Mouse (Mus musculus): ENCODE measurements at regions not wholly inside any gene's neighbourhood (a gene's known extent, or its start where the extent isn't known, plus 50 kb on each side); places are given as distances from the start of the nearest gene placed in this dataset.

GRCm38 (mm10) chr12:27670190-27670589 is 327.8 kb upstream of the Sox11 start:
- Histone ChIP-seq H3K4me3 (replicated peaks; ENCODE audit: extremely low read depth, low read depth, low read length) (no peak overlapping the region), H3K4me1 (ENCODE audit: control insufficient read depth, insufficient read depth, low read length) (no peaks in the 10 kb centered on the region)
- TF ChIP-seq POLR2A (IDR thresholded peaks at IDR 0.05; ENCODE audit: borderline replicate concordance, extremely low read depth, low read depth, low read length) (no peak), CTCF (IDR thresholded peaks at IDR 0.05; ENCODE audit: insufficient read depth, low read length) (no peak)
- DNase-seq: no peak
- WGBS: 70% methylated on average over 7 of the region's 7 CpGs

DNA sequence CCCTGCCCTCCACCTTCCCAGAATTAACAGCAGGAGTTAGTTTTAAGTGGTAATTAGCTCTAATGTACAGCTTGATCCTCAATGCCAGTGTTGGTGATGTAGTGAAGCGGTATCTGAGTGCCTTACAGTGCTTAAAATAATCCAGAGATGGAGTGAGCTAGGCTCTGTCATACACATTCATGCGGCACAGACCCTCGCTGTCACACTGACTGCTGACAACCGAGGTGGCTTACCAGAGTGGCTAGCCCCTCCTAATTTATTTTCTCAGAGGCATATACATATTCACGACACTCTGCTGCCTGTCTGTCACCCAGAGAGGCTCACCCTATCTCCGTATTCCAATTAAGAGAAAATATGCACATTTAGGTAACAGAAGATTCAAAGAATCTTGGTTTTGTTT is 327.2 kb upstream of the Sox11 start:
- Histone ChIP-seq H3K4me3 (replicated peaks; ENCODE audit: extremely low read depth, low read depth, low read length) (no peak overlapping the region), H3K4me1 (ENCODE audit: control insufficient read depth, insufficient read depth, low read length) (no peaks in the 10 kb centered on the region)
- TF ChIP-seq CTCF (IDR thresholded peaks at IDR 0.05; ENCODE audit: insufficient read depth, low read length) (no peak), POLR2A (IDR thresholded peaks at IDR 0.05; ENCODE audit: borderline replicate concordance, extremely low read depth, low read depth, low read length) (no peak)
- DNase-seq: no peak
- WGBS: 79% methylated on average over 6 of the region's 6 CpGs

- H3K4me3 ChIP-seq (replicated peaks; ENCODE audit: extremely low read depth, low read depth, low read length): no peak overlapping the region
- H3K4me1 ChIP-seq (ENCODE audit: control insufficient read depth, insufficient read depth, low read length): no peaks in the 10 kb centered on the region
- TF ChIP-seq POLR2A (IDR thresholded peaks at IDR 0.05; ENCODE audit: borderline replicate concordance, extremely low read depth, low read depth, low read length) (no peak), CTCF (IDR thresholded peaks at IDR 0.05; ENCODE audit: insufficient read depth, low read length) (no peak)
- WGBS: 69% methylated on average over 2 of the region's 2 CpGs
- no peak for DNase-seq
These were observed 324.1 kb upstream of the Sox11 start for GRCm38 (mm10) chr12:27666456-27666855.

DNA sequence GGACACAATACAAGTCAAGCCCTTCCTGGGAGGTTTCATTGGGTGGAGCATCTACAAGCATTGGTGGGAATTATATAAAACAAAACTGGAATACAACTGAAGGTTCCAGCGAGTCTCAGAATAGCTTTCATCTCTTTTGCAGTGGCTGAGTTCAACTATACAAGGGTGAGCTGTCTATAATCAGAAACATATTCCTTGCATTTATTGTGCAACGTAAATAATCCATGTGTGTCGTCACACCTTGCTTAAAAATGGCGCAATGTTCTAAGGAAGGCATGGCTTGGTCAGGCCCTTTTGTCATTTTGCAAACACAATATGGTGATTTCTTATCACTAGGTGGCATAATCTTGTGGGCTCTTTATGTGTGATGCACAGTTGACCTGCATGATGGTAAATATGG is 320.8 kb upstream of the Sox11 start:
- TF ChIP-seq CTCF (IDR thresholded peaks at IDR 0.05; ENCODE audit: insufficient read depth, low read length): no peak
- no peak for TF ChIP-seq POLR2A (IDR thresholded peaks at IDR 0.05; ENCODE audit: borderline replicate concordance, extremely low read depth, low read depth, low read length)
- 91% methylated on average over 4 of the region's 4 CpGs for whole genome bisulfite sequencing

DNA sequence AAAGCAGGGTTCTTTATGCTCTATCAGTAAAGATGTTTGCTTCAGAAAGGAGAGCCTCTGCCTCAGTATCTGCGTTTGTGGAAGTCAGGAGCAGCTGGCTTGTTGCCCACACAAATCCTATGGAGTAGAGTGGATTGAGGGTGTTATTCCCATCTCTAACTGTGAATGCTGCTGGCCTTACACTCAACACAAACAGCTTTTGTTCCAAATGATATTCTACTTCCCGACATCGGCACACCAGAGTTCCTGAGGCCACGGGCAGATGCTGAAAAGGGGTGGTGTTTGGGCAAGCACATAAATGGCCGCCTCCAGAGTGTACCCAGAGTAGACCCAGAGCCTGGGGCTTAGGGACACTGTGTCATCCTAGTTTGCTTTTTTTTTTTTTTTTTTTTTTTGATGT is 320.3 kb upstream of the Sox11 start:
- TF ChIP-seq POLR2A (IDR thresholded peaks at IDR 0.05; ENCODE audit: borderline replicate concordance, extremely low read depth, low read depth, low read length): no peak
- TF ChIP-seq CTCF (IDR thresholded peaks at IDR 0.05; ENCODE audit: insufficient read depth, low read length): no peak
- no peaks in the 10 kb centered on the region for H3K4me1 ChIP-seq (ENCODE audit: control insufficient read depth, insufficient read depth, low read length)
- no peak for DNase-seq
- H3K4me3 ChIP-seq (replicated peaks; ENCODE audit: extremely low read depth, low read depth, low read length): no peak overlapping the region
- WGBS: 82% methylated on average over 5 of the region's 5 CpGs

More for the DNA sequence above, 320.8 kb upstream of the Sox11 start:
- H3K4me1 ChIP-seq (ENCODE audit: control insufficient read depth, insufficient read depth, low read length): no peaks in the 10 kb centered on the region
- H3K4me3 ChIP-seq (replicated peaks; ENCODE audit: extremely low read depth, low read depth, low read length): no peak overlapping the region
- DNase-seq: no peak

DNA sequence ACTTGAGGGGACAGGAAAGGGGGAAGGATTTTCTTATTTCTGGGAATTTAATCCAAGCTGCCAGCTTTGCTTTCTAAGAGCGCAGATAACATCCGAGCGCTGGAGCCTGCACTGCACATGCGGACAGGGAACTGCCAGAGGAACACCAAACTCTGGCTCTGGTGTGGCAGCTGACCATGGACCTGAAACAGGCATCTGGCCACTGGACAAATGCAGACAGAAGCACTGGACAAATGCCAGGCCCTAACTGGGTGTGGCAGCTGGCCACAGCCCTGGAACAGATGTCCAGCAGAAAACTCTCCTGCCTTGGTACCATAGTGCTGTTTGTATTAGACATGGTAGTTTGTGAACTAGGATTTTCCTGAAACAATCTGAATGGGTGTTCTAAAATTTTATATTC is 315.2 kb upstream of the Sox11 start:
- Histone ChIP-seq H3K4me3 (replicated peaks; ENCODE audit: extremely low read depth, low read depth, low read length) (no peak overlapping the region), H3K4me1 (ENCODE audit: control insufficient read depth, insufficient read depth, low read length) (no peaks in the 10 kb centered on the region)
- DNase-seq: no peak
- WGBS: 80% methylated on average over 4 of the region's 4 CpGs
- TF ChIP-seq POLR2A (IDR thresholded peaks at IDR 0.05; ENCODE audit: borderline replicate concordance, extremely low read depth, low read depth, low read length) (no peak), CTCF (IDR thresholded peaks at IDR 0.05; ENCODE audit: insufficient read depth, low read length) (no peak)

GRCm38 (mm10) chr12:27653541-27653940 is 311.2 kb upstream of the Sox11 start:
- no peak for TF ChIP-seq POLR2A (IDR thresholded peaks at IDR 0.05; ENCODE audit: borderline replicate concordance, extremely low read depth, low read depth, low read length)
- no peak for TF ChIP-seq CTCF (IDR thresholded peaks at IDR 0.05; ENCODE audit: insufficient read depth, low read length)
- Histone ChIP-seq H3K4me1 (ENCODE audit: control insufficient read depth, insufficient read depth, low read length) (no peaks in the 10 kb centered on the region), H3K4me3 (replicated peaks; ENCODE audit: extremely low read depth, low read depth, low read length) (no peak overlapping the region)
- DNase-seq: no peak
- 75% methylated on average over 4 of the region's 4 CpGs for WGBS

- no peak overlapping the region for H3K4me3 ChIP-seq (replicated peaks; ENCODE audit: extremely low read depth, low read depth, low read length)
- 85% methylated on average over 4 of the region's 4 CpGs for WGBS
- no peaks in the 10 kb centered on the region for H3K4me1 ChIP-seq (ENCODE audit: control insufficient read depth, insufficient read depth, low read length)
- TF ChIP-seq CTCF (IDR thresholded peaks at IDR 0.05; ENCODE audit: insufficient read depth, low read length): no peak
- no peak for TF ChIP-seq POLR2A (IDR thresholded peaks at IDR 0.05; ENCODE audit: borderline replicate concordance, extremely low read depth, low read depth, low read length)
- no peak for DNase-seq
These were observed 306.2 kb upstream of the Sox11 start for GRCm38 (mm10) chr12:27648602-27649001.

DNA sequence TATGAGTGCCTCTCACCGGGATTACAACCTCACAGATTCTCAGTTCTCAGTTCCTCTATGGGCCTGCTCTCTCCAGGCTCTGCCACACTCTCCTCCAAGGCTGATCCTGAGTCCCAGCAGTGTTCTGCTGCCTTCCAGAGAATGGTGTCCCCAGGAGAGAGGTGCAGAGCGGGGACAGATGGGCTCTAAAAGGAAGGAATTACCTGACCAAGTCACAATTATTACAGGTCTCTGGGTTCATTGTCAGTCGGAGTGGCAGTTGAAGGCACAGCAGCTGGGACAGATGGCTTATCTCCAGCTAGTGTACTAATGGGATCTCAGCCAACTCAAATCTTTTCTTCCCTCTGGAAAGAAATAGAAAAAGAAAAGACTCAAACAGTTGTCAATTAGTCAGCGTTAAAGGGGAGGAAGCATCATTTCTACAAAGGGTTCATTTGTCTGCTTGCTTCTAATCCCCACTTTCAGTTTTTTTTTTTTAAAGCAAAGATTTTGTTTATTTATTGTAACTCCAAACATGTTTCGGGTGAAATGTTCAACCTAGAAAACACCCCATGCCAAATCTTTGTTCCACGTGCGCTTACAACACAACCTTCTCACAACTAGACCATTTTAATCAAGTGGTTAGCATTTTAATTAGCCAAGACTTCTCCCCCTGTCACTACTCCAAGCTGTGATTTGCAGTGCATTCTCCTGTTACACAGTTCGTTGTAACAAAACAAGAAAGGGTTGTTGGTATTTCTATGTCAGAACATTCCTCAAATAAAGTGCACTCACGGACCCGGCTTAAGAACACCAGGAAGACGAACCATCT is 304.3 kb upstream of the Sox11 start:
- TF ChIP-seq POLR2A (IDR thresholded peaks at IDR 0.05; ENCODE audit: borderline replicate concordance, extremely low read depth, low read depth, low read length) (no peak), CTCF (IDR thresholded peaks at IDR 0.05; ENCODE audit: insufficient read depth, low read length) (no peak)
- WGBS: 56% methylated on average over 11 of the region's 11 CpGs
- DNase-seq: no peak
- no peaks in the 10 kb centered on the region for H3K4me1 ChIP-seq (ENCODE audit: control insufficient read depth, insufficient read depth, low read length)
- H3K4me3 ChIP-seq (replicated peaks; ENCODE audit: extremely low read depth, low read depth, low read length): no peak overlapping the region

- Histone ChIP-seq H3K4me1 (ENCODE audit: control insufficient read depth, insufficient read depth, low read length) (no peaks in the 10 kb centered on the region), H3K4me3 (replicated peaks; ENCODE audit: extremely low read depth, low read depth, low read length) (no peak overlapping the region)
- no peak for DNase-seq
- WGBS: 52% methylated on average over 5 of the region's 5 CpGs
- TF ChIP-seq POLR2A (IDR thresholded peaks at IDR 0.05; ENCODE audit: borderline replicate concordance, extremely low read depth, low read depth, low read length): no peak
- no peak for TF ChIP-seq CTCF (IDR thresholded peaks at IDR 0.05; ENCODE audit: insufficient read depth, low read length)
These were observed 277.2 kb upstream of the Sox11 start for GRCm38 (mm10) chr12:27619616-27620015.
